Mouse (Mus musculus) kidney, embryonic 15.5 days (tissue): ENCODE results near the gene Slit2. TPM values are rescaled to one million over a fixed set of nuclear protein-coding genes. Genes with fewer than 3 reads are reported as not detected.

Source experiments
- ATAC-seq: fragments of 200-750 bp; cut with Nextera tagmentation; replicated peaks from 2 replicates; pipeline ENCODE4 v1.8.0; 2017; ENCODE audit warnings: moderate TSS enrichment; ENCODE audit not compliant: low FRiP score
- H3K27ac ChIP-seq: fragments of 300-500 bp; sonication (generic); 2 replicates; pipeline ENCODE4 v1.5.1; 2015; ENCODE audit warnings: mild to moderate bottlenecking, inconsistent platforms
- H3K27me3 ChIP-seq: fragments of 300-500 bp; sonication (generic); 2 replicates; pipeline ENCODE4 v1.6.1; 2015; ENCODE audit warnings: inconsistent platforms
- H3K36me3 ChIP-seq: fragments of 300-500 bp; sonication (generic); 2 replicates; pipeline ENCODE4 v1.6.1; 2015; ENCODE audit warnings: inconsistent platforms
- H3K4me1 ChIP-seq: fragments of 300-500 bp; sonication (generic); 2 replicates; pipeline ENCODE4 v1.6.1; 2015; ENCODE audit warnings: inconsistent platforms
- H3K4me2 ChIP-seq: fragments of 300-500 bp; sonication (generic); 2 replicates; pipeline ENCODE4 v1.6.1; 2015; ENCODE audit warnings: moderate library complexity, mild to moderate bottlenecking, inconsistent platforms
- H3K4me3 ChIP-seq: fragments of 300-500 bp; sonication (generic); replicated peaks from 2 replicates; pipeline ENCODE4 v1.5.1; 2015; ENCODE audit warnings: mild to moderate bottlenecking, inconsistent platforms
- H3K9ac ChIP-seq: fragments of 300-500 bp; sonication (generic); 2 replicates; pipeline ENCODE4 v1.6.1; 2015; ENCODE audit warnings: mild to moderate bottlenecking, inconsistent platforms
- H3K9me3 ChIP-seq: fragments of 300-500 bp; sonication (generic); replicated peaks from 2 replicates; pipeline ENCODE4 v1.6.1; 2016; ENCODE audit warnings: inconsistent platforms
- WGBS: fragments of 180-500 bp; shearing (Covaris S2); methylation state at CpG from one replicate; pipeline ENCODE4 v1.1.7; 2015; ENCODE audit warnings: mixed read lengths; 5-methylcytosine and 5-hydroxymethylcytosine counted together
- polyA plus RNA-seq: library from polyadenylated mRNA; unstranded; fragments of >200 nt; fragmentation: Nextera tagmentation; extraction: Ambion mirVana; gene quantifications from 2 replicates; pipeline ENCODE4 v1.2.1, GENCODE M21; 2015

Slit2 gene
- polyA plus RNA-seq, 1 experiment from 2014 or later, result 36.3 TPM

- H3K4me2 ChIP-seq, result peak overlapping the region; percentile 71
- WGBS, result under 1% methylated on average over 48 of the region's 48 CpGs
- peak overlapping the region; percentile 55 for H3K27ac ChIP-seq
- peaks cover 32% of the 10 kb centered on the region for H3K4me1 ChIP-seq
- peak overlapping the region; percentile 71 for H3K9ac ChIP-seq
- peak; percentile 16 for ATAC-seq
- H3K36me3 ChIP-seq, result 0 out of 2 replicates have a peak, but pooled peaks cover 3% of the 10 kb centered on the region
- H3K9me3 ChIP-seq, result no peaks in the 10 kb centered on the region
- H3K4me3 ChIP-seq, result peak overlapping the region; percentile 80
- peaks cover 9% of the 10 kb centered on the region; the same call in 1 of the 2 replicates for H3K27me3 ChIP-seq
These were observed 3.1 kb downstream of the Slit2 start for GRCm38 (mm10) chr5:47985901-47986670.

GRCm38 (mm10) chr5:47990926-47991325 is 8.0 kb downstream of the Slit2 start:
- ATAC-seq, result no peak

GRCm38 (mm10) chr5:48003708-48004415 is 20.9 kb downstream of the Slit2 start:
- ATAC-seq, result 0 out of 2 replicates have a peak, but pooled peaks have one; percentile 58
- H3K36me3 ChIP-seq, result no peaks in the 10 kb centered on the region; the same call in 1 of the 2 replicates
- H3K27me3 ChIP-seq, result no peaks in the 10 kb centered on the region
- no peak overlapping the region for H3K9ac ChIP-seq
- H3K4me2 ChIP-seq, result peak overlapping the region; percentile 31
- peaks cover 8% of the 10 kb centered on the region for H3K4me1 ChIP-seq
- WGBS, result 19% methylated on average over 12 of the region's 12 CpGs
- H3K9me3 ChIP-seq, result no peaks in the 10 kb centered on the region
- peak overlapping the region; percentile 17 for H3K4me3 ChIP-seq
- H3K27ac ChIP-seq, result no peak overlapping the region

More at GRCm38 (mm10) chr5:47990926-47991325, 8.0 kb downstream of the Slit2 start:
- Histone ChIP-seq H3K27me3 (no peaks in the 10 kb centered on the region), H3K9ac (no peak overlapping the region), H3K4me3 (no peak overlapping the region), H3K4me1 (peaks cover 9% of the 10 kb centered on the region), H3K4me2 (no peak overlapping the region), H3K27ac (no peak overlapping the region), H3K36me3 (peaks cover 26% of the 10 kb centered on the region; the same call in 1 of the 2 replicates), H3K9me3 (no peaks in the 10 kb centered on the region)
- 71% methylated on average over 4 of the region's 4 CpGs for WGBS

- Histone ChIP-seq H3K4me1 (peaks cover 8% of the 10 kb centered on the region), H3K27ac (no peak overlapping the region), H3K4me2 (no peak overlapping the region), H3K9me3 (no peaks in the 10 kb centered on the region), H3K4me3 (no peak overlapping the region), H3K27me3 (no peaks in the 10 kb centered on the region), H3K36me3 (peaks cover 3% of the 10 kb centered on the region; the same call in 1 of the 2 replicates), H3K9ac (no peak overlapping the region)
- no peak for ATAC-seq
- 52% methylated on average over 9 of the region's 9 CpGs for WGBS
These were observed 22.6 kb downstream of the Slit2 start for GRCm38 (mm10) chr5:48005533-48005932.

GRCm38 (mm10) chr5:48006059-48006458 is 23.1 kb downstream of the Slit2 start:
- H3K27me3 ChIP-seq, result no peaks in the 10 kb centered on the region
- peaks cover 3% of the 10 kb centered on the region; the same call in 1 of the 2 replicates for H3K36me3 ChIP-seq
- H3K4me2 ChIP-seq, result no peak overlapping the region
- H3K9ac ChIP-seq, result no peak overlapping the region
- H3K9me3 ChIP-seq, result no peaks in the 10 kb centered on the region
- no peak for ATAC-seq
- H3K4me1 ChIP-seq, result peaks cover 8% of the 10 kb centered on the region
- no peak overlapping the region for H3K27ac ChIP-seq
- no peak overlapping the region for H3K4me3 ChIP-seq

- no peak overlapping the region for H3K27ac ChIP-seq
- H3K4me2 ChIP-seq, result no peak overlapping the region
- ATAC-seq, result no peak
- H3K4me1 ChIP-seq, result no peaks in the 10 kb centered on the region
- 71% methylated on average over 4 of the region's 4 CpGs for WGBS
- H3K9me3 ChIP-seq, result no peaks in the 10 kb centered on the region
- H3K9ac ChIP-seq, result no peak overlapping the region
- H3K4me3 ChIP-seq, result no peak overlapping the region
- no peaks in the 10 kb centered on the region for H3K36me3 ChIP-seq
- no peaks in the 10 kb centered on the region for H3K27me3 ChIP-seq
These were observed 40.5 kb downstream of the Slit2 start for GRCm38 (mm10) chr5:48023441-48023840.

GRCm38 (mm10) chr5:48034875-48035274 is 51.9 kb downstream of the Slit2 start:
- 39% methylated on average over 1 of the region's 1 CpGs for WGBS
- peak; percentile 89 for ATAC-seq
- Histone ChIP-seq H3K9ac (no peak overlapping the region), H3K4me3 (no peak overlapping the region), H3K4me2 (no peak overlapping the region), H3K4me1 (peaks cover 8% of the 10 kb centered on the region), H3K9me3 (no peaks in the 10 kb centered on the region), H3K36me3 (no peaks in the 10 kb centered on the region), H3K27ac (no peak overlapping the region), H3K27me3 (no peaks in the 10 kb centered on the region)

- H3K9ac ChIP-seq, result no peak overlapping the region
- ATAC-seq, result peak; percentile 52; the same call in 1 of the 2 replicates
- WGBS, result 41% methylated on average over 5 of the region's 5 CpGs
- no peaks in the 10 kb centered on the region for H3K36me3 ChIP-seq
- no peak overlapping the region for H3K4me3 ChIP-seq
- H3K4me2 ChIP-seq, result no peak overlapping the region
- no peaks in the 10 kb centered on the region for H3K9me3 ChIP-seq
- peaks cover 8% of the 10 kb centered on the region for H3K4me1 ChIP-seq
- H3K27me3 ChIP-seq, result no peaks in the 10 kb centered on the region
- H3K27ac ChIP-seq, result no peak overlapping the region
These were observed 55.1 kb downstream of the Slit2 start for GRCm38 (mm10) chr5:48038033-48038432.

GRCm38 (mm10) chr5:48048986-48049751 is 66.2 kb downstream of the Slit2 start:
- no peak overlapping the region for H3K4me2 ChIP-seq
- no peaks in the 10 kb centered on the region for H3K9me3 ChIP-seq
- ATAC-seq, result no peak
- no peak overlapping the region for H3K9ac ChIP-seq
- H3K27me3 ChIP-seq, result no peaks in the 10 kb centered on the region
- no peak overlapping the region for H3K27ac ChIP-seq
- H3K4me3 ChIP-seq, result no peak overlapping the region
- no peaks in the 10 kb centered on the region for H3K4me1 ChIP-seq
- H3K36me3 ChIP-seq, result no peaks in the 10 kb centered on the region
- 46% methylated on average over 8 of the region's 8 CpGs for WGBS

- no peaks in the 10 kb centered on the region for H3K36me3 ChIP-seq
- no peak for ATAC-seq
- H3K9ac ChIP-seq, result no peak overlapping the region
- H3K4me2 ChIP-seq, result no peak overlapping the region
- H3K9me3 ChIP-seq, result no peaks in the 10 kb centered on the region
- no peak overlapping the region for H3K4me3 ChIP-seq
- H3K4me1 ChIP-seq, result no peaks in the 10 kb centered on the region
- no peak overlapping the region for H3K27ac ChIP-seq
- 66% methylated on average over 5 of the region's 5 CpGs for WGBS
- H3K27me3 ChIP-seq, result no peaks in the 10 kb centered on the region
These were observed 67.8 kb downstream of the Slit2 start for GRCm38 (mm10) chr5:48050637-48051314.

- H3K36me3 ChIP-seq, result no peaks in the 10 kb centered on the region
- H3K9me3 ChIP-seq, result no peaks in the 10 kb centered on the region
- H3K27ac ChIP-seq, result no peak overlapping the region
- no peak for ATAC-seq
- WGBS, result 79% methylated on average over 10 of the region's 10 CpGs
- no peaks in the 10 kb centered on the region for H3K4me1 ChIP-seq
- H3K9ac ChIP-seq, result no peak overlapping the region
- 0 out of 2 replicates have a peak overlapping the region, but pooled peaks have one; percentile 12 for H3K4me2 ChIP-seq
- H3K27me3 ChIP-seq, result no peaks in the 10 kb centered on the region
- H3K4me3 ChIP-seq, result no peak overlapping the region
These were observed 75.7 kb downstream of the Slit2 start for GRCm38 (mm10) chr5:48058612-48059011.
